Mouse (Mus musculus): ENCODE data around the gene Armcx6. TPM values are rescaled to one million over a fixed set of nuclear protein-coding genes. Genes with fewer than 3 reads are reported as not detected.

Armcx6 gene
- 11.0 TPM for polyA plus RNA-seq (2015; fragmentation: Illumina TruSeq; extraction: RNeasy Lipid Tissue Mini Kit (QIAGEN cat#74804); ENCODE audit: low read depth, low replicate concordance)

GRCm38 (mm10) chrX:134750764-134751592 lies at the start of gene Armcx6:
Gene Armcx6 (minus strand): TSS chrX:134751417.

GRCm38 (mm10) chrX:134756434-134757292 lies 5.4 kb upstream of the Armcx6 start, which contains the start of gene Armcx3:
Gene Armcx3 (plus strand): TSS chrX:134756595.

DNA sequence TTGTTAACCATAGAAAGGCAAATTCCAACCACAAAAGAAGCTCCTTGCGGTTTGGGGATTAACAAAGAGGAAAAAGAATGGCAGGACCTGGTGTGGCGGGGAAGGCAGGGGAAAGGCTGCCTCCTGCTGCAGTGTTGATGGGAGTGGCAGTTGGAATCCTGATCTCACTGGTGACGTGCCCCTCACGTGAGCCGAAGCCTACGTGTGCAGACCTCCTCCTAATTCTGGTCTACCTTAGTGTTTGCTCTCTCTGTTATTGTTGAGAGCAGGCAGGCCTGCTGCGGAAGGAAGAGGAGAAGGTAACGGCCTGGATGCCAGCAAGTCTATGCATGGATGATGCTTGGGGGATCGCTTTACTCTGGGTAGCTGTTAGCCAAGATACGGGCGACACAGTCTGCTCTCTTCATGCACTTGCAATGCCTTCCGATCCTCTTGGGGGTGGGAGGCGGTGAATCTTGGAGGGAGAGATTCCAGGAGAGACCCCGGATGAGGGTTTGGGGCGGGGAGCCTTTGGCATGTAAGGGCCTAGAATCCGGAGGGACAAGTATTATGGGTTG lies 33.4 kb downstream of the Armcx6 start, which contains the start of gene Armcx1:
Gene Armcx1, plus strand, starts transcription at position 212 of the 557 bp plus-strand sequence.

Other genes starting within 250 kb of the Armcx6 start
- gene Timm8a1, start 209.6 kb downstream of the Armcx6 start, polyA plus RNA-seq (2015; fragmentation: Illumina TruSeq; extraction: RNeasy Lipid Tissue Mini Kit (QIAGEN cat#74804); ENCODE audit: low read depth, low replicate concordance) = 29.6 TPM
- 0.97 TPM for gene Btk, start 167.8 kb downstream of the Armcx6 start, polyA plus RNA-seq (2015; fragmentation: Illumina TruSeq; extraction: RNeasy Lipid Tissue Mini Kit (QIAGEN cat#74804); ENCODE audit: low read depth, low replicate concordance)
- gene Rpl36a, start 165.8 kb downstream of the Armcx6 start, polyA plus RNA-seq (2015; fragmentation: Illumina TruSeq; extraction: RNeasy Lipid Tissue Mini Kit (QIAGEN cat#74804); ENCODE audit: low read depth, low replicate concordance) = 648 TPM
- 14.0 TPM for gene Gla, start 150.3 kb downstream of the Armcx6 start, polyA plus RNA-seq (2015; fragmentation: Illumina TruSeq; extraction: RNeasy Lipid Tissue Mini Kit (QIAGEN cat#74804); ENCODE audit: low read depth, low replicate concordance)
- 132 TPM for gene Hnrnph2, start 150.2 kb downstream of the Armcx6 start, polyA plus RNA-seq (2015; fragmentation: Illumina TruSeq; extraction: RNeasy Lipid Tissue Mini Kit (QIAGEN cat#74804); ENCODE audit: low read depth, low replicate concordance)
- 17.8 TPM for gene Armcx4, start 64.9 kb downstream of the Armcx6 start, polyA plus RNA-seq (2015; fragmentation: Illumina TruSeq; extraction: RNeasy Lipid Tissue Mini Kit (QIAGEN cat#74804); ENCODE audit: low read depth, low replicate concordance)
- 77.3 TPM for gene Armcx1, start 33.5 kb downstream of the Armcx6 start, polyA plus RNA-seq (2015; fragmentation: Illumina TruSeq; extraction: RNeasy Lipid Tissue Mini Kit (QIAGEN cat#74804); ENCODE audit: low read depth, low replicate concordance)
- gene Armcx3, start 5.2 kb upstream of the Armcx6 start, polyA plus RNA-seq (2015; fragmentation: Illumina TruSeq; extraction: RNeasy Lipid Tissue Mini Kit (QIAGEN cat#74804); ENCODE audit: low read depth, low replicate concordance) = 84.8 TPM
- gene Armcx2, start 57.8 kb upstream of the Armcx6 start, polyA plus RNA-seq (2015; fragmentation: Illumina TruSeq; extraction: RNeasy Lipid Tissue Mini Kit (QIAGEN cat#74804); ENCODE audit: low read depth, low replicate concordance) = 84.0 TPM
- 0.19 TPM for gene Nxf2, start 213.3 kb upstream of the Armcx6 start, polyA plus RNA-seq (2015; fragmentation: Illumina TruSeq; extraction: RNeasy Lipid Tissue Mini Kit (QIAGEN cat#74804); ENCODE audit: low read depth, low replicate concordance)

All from brain, adult 10 weeks (tissue).